Mouse (Mus musculus): ENCODE measurements around the gene Nt5c. TPM values are rescaled to one million over a fixed set of nuclear protein-coding genes. Genes with fewer than 3 reads are reported as not detected.
"Not testable (repeated sequence)": the region's sequence is repeated elsewhere in the genome, so short reads cannot be mapped to it uniquely, and the experiment has no call there.

The Nt5c gene
- total RNA-seq, 2 experiments from 2014 or later, result 24.6 to 26.7 TPM

DNA sequence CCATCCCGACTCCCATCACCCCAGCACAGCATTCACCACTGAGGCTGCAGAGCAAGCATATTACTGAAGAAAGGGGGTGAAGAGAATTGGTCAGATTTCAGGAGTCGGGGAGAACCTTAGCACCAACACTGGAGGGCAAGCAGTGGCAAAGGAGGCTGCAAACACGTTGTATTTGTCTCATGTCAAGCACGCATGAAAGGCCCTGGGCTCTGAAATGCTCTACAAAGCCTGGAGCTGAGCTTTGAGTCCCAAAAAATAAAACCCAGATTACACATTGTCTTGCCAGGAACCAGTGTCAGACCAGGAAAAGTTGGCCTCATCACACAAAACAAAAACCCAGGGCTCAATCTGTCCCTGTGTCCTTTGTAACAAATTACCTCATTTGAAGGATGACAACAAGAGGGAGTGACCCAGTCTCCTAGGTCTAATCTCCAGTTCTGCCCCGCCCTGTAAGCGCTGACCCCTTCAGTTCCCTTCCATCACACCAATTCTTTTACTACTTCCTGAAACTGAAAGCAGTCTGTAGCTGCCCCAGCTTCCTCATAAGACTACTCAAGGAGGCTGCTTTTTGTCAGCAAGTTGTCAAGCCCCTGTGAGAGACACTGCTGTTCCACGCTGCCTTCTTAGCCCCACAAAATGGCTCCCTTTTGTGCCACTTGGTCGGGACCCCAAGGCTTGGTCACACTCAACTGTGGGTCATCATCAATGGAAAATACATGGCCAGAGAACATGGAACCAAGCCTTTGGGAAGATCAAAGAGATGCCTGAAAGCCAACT is 20.9 kb upstream of the Nt5c start:
- peak; percentile 56 to 62 for DNase-seq
- intact Hi-C loops (cut with DNase I), result no loop called here

- DNase-seq, result no peak
- intact Hi-C loops (cut with DNase I), result no loop called here
Observed at GRCm38 (mm10) chr11:115512004-115512403, 20.3 kb upstream of the Nt5c start.

- DNase-seq, result no peak
- intact Hi-C loops (cut with DNase I), result no loop called here
Observed at GRCm38 (mm10) chr11:115511121-115511520, 19.5 kb upstream of the Nt5c start.

- DNase-seq, result no peak
- intact Hi-C loops (cut with DNase I), result no loop called here
Observed at GRCm38 (mm10) chr11:115510507-115510888, 18.8 kb upstream of the Nt5c start.

DNA sequence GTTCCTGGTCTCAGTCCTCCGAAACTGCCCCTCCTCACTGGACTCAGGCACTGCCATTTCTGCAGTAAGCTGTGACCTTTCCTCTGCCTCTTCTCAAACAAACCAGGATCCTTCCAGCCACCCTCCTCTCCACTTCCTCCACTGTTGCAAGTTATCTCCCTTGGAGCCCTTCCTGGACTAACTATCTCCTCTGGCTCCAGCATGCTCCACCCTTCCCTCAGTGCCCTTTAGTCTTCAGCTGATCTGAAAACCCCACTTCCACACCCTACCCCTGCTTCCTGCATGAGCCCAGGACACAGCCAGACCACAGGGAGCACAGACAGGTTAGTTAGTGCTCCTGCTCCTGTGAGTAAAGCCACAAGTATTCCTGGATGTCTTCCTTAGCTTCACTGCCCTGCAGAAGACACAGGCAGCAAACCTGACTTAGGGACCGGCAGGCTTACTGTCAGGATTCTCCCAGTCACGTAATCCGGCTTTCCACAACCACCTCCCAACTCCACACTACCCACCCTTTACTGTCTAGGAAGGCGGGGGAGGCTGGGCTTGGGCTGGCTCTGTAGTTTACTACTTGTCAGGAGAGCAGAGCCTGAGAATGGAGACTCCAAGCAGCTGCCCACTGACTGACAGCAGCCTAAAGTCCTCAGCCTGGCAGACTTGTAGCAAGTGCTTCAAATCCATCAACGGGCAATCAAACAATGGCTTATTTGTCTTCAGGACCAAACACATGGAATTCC is 18.3 kb upstream of the Nt5c start:
- peak; percentile 38 to 42 for DNase-seq
- intact Hi-C loops (cut with DNase I), result no loop called here

DNA sequence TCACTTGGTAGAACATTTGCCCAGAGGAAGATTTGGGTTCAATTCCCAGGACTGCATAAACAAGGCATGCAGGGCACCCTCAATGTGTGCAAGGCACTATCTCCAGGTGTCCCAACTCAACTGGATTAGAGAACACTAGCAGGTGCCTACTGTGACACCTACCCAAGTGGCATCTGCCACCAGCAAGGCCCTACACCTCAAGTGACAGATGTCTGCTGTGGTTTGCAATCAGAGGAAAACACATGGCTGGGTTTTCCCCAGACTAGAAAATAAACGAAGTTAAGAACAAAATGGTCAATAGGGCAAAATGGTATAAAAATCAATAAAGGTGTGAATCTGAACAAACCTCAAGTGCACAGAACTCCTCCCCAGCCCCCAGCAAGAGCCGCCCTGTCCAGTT is 16.4 kb upstream of the Nt5c start:
- intact Hi-C loops (cut with DNase I), result no loop called here
- no peak for DNase-seq

GRCm38 (mm10) chr11:115506586-115506985 is 14.9 kb upstream of the Nt5c start:
- DNase-seq, result no peak
- intact Hi-C loops (cut with DNase I), result no loop called here

GRCm38 (mm10) chr11:115502636-115503035 is 11.0 kb upstream of the Nt5c start:
- DNase-seq, result no peak
- intact Hi-C loops (cut with DNase I), result no loop called here

- intact Hi-C loops (cut with DNase I); DNase-seq: not testable (repeated sequence)
Observed at GRCm38 (mm10) chr11:115496559-115496958, 4.9 kb upstream of the Nt5c start.

DNA sequence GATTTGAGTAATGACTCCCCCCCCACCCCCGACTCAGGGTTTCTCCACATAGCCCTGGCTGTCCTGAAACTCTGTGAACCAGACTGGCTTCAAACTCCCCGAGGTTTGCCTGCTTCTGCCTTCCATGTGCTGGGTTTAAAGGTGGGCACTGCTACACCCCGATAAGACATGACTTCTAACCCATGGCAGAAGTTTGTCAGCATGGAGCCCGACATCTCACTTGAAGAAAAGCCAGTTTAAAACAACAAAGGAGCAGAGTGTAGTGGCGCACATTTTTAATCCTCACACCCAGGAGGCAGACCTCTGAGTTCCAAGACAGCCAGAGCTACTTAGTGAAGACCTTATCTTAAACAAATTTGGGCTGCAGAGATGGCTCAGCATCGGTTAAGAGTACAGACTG is 725 bp upstream of the Nt5c start:
- DNase-seq, result no peak
- intact Hi-C loops (cut with DNase I), result loop anchor here (5.0 kb wide), 1 partner anchor 110 kb away; the partner anchor contains the start of genes Gga3 and Mrps7

DNA sequence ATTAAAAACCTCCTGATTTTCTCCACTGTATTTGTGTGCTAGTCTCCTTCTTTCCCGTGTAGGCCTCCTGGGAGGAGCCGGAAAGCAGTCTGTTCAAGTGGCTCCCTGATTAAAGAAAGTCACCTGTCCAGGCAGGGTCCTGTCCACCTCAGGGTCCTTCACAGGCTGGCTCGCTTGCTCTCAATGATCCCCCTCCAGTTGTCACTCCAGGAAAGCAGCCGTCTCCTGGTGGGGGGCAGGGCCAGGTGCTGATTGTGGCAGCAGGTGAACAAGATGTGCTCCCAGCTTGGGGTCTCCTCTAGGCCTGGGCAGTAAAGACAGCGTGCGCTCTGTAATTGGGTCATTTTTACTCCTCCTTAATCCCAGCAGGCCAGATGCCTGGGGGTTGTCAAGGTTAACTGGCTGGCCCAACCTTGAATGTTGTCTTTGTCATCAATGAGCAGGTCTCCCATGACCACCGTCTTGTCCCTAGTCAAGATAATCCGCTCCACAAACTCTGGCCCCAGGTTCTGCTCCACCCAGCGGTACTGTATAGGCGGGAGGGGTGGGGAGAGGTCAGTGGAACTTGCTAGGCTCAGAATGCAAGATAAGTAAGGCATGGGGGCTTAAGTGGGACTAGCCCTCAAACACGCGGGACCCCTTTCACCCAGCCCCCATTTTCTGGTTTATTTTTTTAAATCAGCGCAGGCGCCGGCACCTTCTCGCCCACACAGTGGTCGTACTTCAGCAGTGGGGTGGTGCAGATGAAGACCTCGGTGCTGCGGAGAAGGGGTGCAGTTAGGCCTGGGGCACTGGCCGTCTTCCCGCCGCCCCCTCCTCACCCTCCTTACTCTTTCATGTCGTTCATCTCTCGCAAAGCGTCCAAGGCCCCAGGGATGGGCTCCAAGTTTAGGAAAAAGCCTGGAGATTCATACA is 964 bp downstream of the Nt5c start:
- DNase-seq, result no peak
- intact Hi-C loops (cut with DNase I), result loop anchor here (5.0 kb wide), 1 partner anchor 112 kb away; the partner anchor contains the start of genes Gga3 and Mrps7

- no peak for DNase-seq
- intact Hi-C loops (cut with DNase I), result loop anchor here (10.0 kb wide), 1 partner anchor 346 kb away; no protein-coding TSS in a partner anchor
Observed at GRCm38 (mm10) chr11:115488551-115489104, 3.0 kb downstream of the Nt5c start.

DNA sequence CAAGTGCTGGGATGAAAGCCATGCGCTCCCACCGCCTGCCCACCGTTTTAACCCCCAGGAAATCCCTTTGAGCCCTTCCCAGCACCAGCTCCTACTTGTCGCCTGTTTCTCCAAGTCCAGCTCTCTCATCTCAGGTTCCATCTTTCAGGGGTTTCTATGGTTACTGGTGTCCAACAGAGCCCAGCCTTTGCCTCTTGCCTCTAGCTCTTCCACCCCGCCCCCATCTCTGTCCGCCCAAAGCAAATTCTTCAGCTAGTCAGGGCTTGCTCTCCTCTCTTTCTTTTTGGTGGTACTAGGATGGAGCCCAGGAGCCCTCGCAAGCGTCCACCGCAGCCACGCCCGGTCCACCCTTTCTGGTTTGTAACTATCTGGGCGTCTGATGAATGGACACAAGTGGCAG is 6.5 kb downstream of the Nt5c start:
- intact Hi-C loops (cut with DNase I), result loop anchor here (10.0 kb wide), 1 partner anchor 350 kb away; no protein-coding TSS in a partner anchor
- DNase-seq, result no peak

DNA sequence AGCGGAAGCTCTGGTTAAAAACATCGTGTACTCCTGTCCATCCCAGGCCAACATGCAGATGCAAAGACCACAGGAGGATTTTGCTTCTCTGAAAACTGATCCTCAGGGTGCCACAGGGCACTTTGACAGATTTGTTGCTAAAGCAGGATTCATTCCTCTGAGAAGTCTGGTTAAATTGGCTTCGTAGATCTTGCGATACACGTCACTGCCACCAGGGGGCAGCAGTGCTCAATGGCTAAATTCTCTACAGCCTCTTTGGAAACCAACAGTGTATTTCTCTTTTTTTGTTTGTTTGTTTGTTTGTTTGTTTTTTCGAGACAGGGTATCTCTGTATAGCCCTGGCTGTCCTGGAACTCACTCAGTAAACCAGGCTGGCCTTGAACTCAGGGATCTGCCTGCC is 7.9 kb downstream of the Nt5c start:
- DNase-seq, result peak; percentile 78 to 87
- intact Hi-C loops (cut with DNase I), result loop anchor here (1.0 to 10.0 kb wide), 3 partner anchors 55 to 351 kb away; no protein-coding TSS in a partner anchor

DNA sequence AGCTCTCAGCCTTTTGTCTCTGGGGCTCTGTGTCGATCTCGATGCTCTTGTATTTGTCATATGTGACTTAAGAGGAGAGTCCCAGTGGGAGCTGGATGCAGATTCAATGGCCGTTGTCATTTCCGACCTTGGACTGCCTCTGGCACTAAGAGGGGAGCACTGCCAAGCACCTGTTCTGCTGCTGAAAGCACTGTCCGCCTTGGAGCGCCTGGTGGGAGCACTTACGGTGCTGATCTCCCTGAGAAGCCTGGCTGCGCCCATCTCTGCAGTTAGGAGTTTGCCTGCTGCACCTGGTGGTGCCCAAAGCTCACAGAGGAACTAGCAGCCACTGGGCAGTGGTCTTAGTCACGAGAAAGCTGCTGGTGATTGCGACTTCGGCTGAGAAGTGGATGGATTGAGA is 8.4 kb downstream of the Nt5c start:
- DNase-seq, result no peak
- intact Hi-C loops (cut with DNase I), result loop anchor here (1.0 to 10.0 kb wide), 3 partner anchors 55 to 352 kb away; no protein-coding TSS in a partner anchor

DNA sequence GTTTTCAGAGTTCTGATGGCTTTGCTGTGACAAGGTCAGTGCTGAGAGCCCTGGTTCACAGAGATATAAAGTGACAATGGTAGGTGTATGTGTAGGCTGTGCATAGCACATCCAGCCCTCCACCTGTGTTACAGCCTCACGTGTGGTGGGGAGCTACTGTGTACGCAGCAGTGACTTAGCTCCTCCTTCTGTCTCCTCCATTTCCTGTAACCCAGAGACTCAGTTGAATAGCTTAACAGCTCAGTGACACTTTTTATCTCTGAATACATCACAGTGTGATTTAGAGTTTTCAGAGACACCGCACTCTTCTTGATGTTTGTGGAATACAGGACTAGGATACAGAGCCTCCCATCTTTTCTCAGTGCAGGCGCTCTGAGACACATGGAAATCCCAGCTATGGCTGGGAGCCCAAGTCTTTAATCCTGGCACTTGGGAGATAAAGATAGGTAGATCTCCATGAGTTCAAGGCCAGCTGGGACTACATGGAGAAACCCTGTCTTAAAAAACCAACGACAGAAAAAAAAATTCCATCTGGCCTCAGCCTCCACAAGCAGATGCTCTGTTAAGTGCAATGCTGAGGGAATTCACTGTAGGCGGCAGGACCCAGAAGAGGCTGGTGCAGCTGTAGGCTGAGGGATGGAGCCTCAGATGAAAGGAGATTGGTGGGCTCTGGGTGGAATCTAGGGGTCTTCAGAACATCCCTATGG is 10.0 kb downstream of the Nt5c start:
- intact Hi-C loops (cut with DNase I), result loop anchor here (5.0 to 10.0 kb wide), 2 partner anchors 231 to 353 kb away; no protein-coding TSS in a partner anchor
- DNase-seq, result no peak

- no peak for DNase-seq
- intact Hi-C loops (cut with DNase I), result no loop called here
Observed at GRCm38 (mm10) chr11:115478296-115478938, 13.2 kb downstream of the Nt5c start.

DNA sequence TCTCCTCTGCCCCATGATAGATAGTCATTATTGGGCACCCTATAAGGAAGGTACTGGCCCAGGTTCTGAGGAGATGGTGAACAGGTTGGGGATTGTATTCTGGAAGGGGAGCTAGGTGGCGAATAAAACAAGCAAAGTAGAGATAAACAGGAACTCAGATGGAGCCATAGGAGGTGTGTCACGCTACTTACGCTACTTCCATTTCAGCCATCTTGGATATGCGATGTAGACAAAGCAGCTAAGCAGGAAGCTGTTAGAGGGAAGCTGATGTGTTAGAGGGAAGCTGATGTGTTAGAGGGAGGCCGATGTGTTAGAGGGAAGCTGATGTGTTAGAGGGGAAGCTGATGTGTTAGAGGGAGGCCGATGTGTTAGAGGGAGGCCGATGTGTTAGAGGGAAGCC is 14.3 kb downstream of the Nt5c start:
- intact Hi-C loops (cut with DNase I); DNase-seq: not testable (repeated sequence)

DNA sequence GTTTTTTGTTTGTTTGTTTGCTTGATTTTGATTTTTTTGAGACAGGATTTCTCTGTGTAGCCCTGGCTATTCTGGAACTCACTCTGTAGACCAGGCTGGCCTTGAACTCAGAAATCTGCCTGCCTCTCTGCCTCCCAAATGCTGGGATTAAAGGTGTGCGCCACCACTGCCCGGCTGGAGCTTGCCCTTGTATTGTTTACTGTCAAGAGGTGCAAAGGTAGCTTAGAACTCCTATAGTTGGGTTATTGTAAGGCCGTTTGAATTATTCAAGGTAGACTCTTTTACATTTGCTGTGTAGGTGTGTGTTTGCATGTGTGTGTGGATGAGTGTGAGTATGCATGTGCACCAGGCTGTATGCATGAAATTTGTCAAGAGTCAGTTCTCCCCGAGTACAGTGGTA is 15.0 kb downstream of the Nt5c start:
- intact Hi-C loops (cut with DNase I), result not testable (repeated sequence)

More for the DNA sequence above, 15.0 kb downstream of the Nt5c start:
- not testable (repeated sequence) for DNase-seq

Measured in heart, postnatal 10 days (tissue).